Mouse (Mus musculus) embryonic facial prominence, embryonic 11.5 days (tissue): ENCODE results near the gene Flot1. TPM values are rescaled to one million over a fixed set of nuclear protein-coding genes. Genes with fewer than 3 reads are reported as not detected.

ENCODE experiments used
- ATAC-seq: fragments of 200-750 bp; cut with Nextera tagmentation; replicated peaks from 2 replicates; pipeline ENCODE4 v1.8.0; 2017; ENCODE audit warnings: low read depth; ENCODE audit not compliant: insufficient number of reproducible peaks, low FRiP score, low TSS enrichment
- DNase-seq: peaks from one replicate; pipeline ENCODE4 v3.0.0-alpha.2; 2015; ENCODE audit warnings: low spot score
- H3K27ac ChIP-seq: fragments of 300-500 bp; sonication (generic); replicated peaks from 2 replicates; pipeline ENCODE4 v1.5.1; 2014; ENCODE audit warnings: mild to moderate bottlenecking, low read depth, low read length, control low read depth
- H3K27me3 ChIP-seq: fragments of 300-500 bp; sonication (generic); 2 replicates; pipeline ENCODE4 v1.6.1; 2014; ENCODE audit warnings: mild to moderate bottlenecking, low read length, moderate library complexity, mixed read lengths; ENCODE audit not compliant: control insufficient read depth, insufficient read depth
- H3K36me3 ChIP-seq: fragments of 300-500 bp; sonication (generic); replicated peaks from 2 replicates; pipeline ENCODE4 v1.6.1; 2014; ENCODE audit warnings: low read depth, mild to moderate bottlenecking, low read length, moderate library complexity, mixed read lengths; ENCODE audit not compliant: control insufficient read depth, insufficient read depth
- H3K4me1 ChIP-seq: fragments of 300-500 bp; sonication (generic); 2 replicates; pipeline ENCODE4 v1.6.1; 2014; ENCODE audit warnings: low read length, mixed read lengths; ENCODE audit not compliant: control insufficient read depth, insufficient read depth
- H3K4me2 ChIP-seq: fragments of 300-500 bp; sonication (generic); 2 replicates; pipeline ENCODE4 v1.6.1; 2014; ENCODE audit warnings: low read depth, mild to moderate bottlenecking, control low read depth, low read length, moderate library complexity
- H3K4me3 ChIP-seq: fragments of 300-500 bp; sonication (generic); 2 replicates; pipeline ENCODE4 v1.5.1; 2014; ENCODE audit warnings: low read depth, low read length, control low read depth
- H3K9ac ChIP-seq: fragments of 300-500 bp; sonication (generic); replicated peaks from 2 replicates; pipeline ENCODE4 v1.6.1; 2014; ENCODE audit warnings: mild to moderate bottlenecking, control low read depth, low read length
- H3K9me3 ChIP-seq: fragments of 300-500 bp; sonication (generic); replicated peaks from 2 replicates; pipeline ENCODE4 v1.6.1; 2016; ENCODE audit warnings: mild to moderate bottlenecking, low read length, inconsistent platforms, mixed read lengths; ENCODE audit not compliant: control insufficient read depth
- WGBS: fragments of 180-500 bp; shearing (Covaris S2); extraction: QIAGEN DNeasy Blood & Tissue Kit; methylation state at CpG from one replicate; pipeline ENCODE4 v1.1.7; 2014; 5-methylcytosine and 5-hydroxymethylcytosine counted together
- polyA plus RNA-seq: library from polyadenylated mRNA; unstranded; fragments of >200 nt; fragmentation: Nextera tagmentation; extraction: Ambion mirVana; gene quantifications from 2 replicates; pipeline ENCODE4 v1.2.1, GENCODE M21; 2014

Flot1 gene
- polyA plus RNA-seq, 1 experiment from 2014 or later: 53.8 TPM

GRCm38 (mm10) chr17:35859371-35859770, 36.3 kb downstream of the Flot1 start:
- Histone ChIP-seq H3K9me3 (no peaks in the 10 kb centered on the region), H3K4me2 (no peak overlapping the region), H3K36me3 (peaks cover 2% of the 10 kb centered on the region), H3K27ac (no peak overlapping the region), H3K4me3 (no peak overlapping the region), H3K4me1 (no peaks in the 10 kb centered on the region; the same call in 1 of the 2 replicates), H3K27me3 (no peaks in the 10 kb centered on the region), H3K9ac (no peak overlapping the region)
- DNase-seq (no peak), ATAC-seq (no peak)
- 83% methylated on average over 1 of the region's 1 CpGs for WGBS

- H3K4me2 ChIP-seq: no peak overlapping the region
- WGBS: 68% methylated on average over 2 of the region's 2 CpGs
- peaks cover 2% of the 10 kb centered on the region for H3K36me3 ChIP-seq
- ATAC-seq (no peak), DNase-seq (no peak)
- no peaks in the 10 kb centered on the region for H3K27me3 ChIP-seq
- no peaks in the 10 kb centered on the region for H3K9me3 ChIP-seq
- no peak overlapping the region for H3K27ac ChIP-seq
- no peak overlapping the region for H3K9ac ChIP-seq
- H3K4me1 ChIP-seq: no peaks in the 10 kb centered on the region; the same call in 1 of the 2 replicates
- no peak overlapping the region for H3K4me3 ChIP-seq
Observed at GRCm38 (mm10) chr17:35859835-35860234, 36.8 kb downstream of the Flot1 start.

- Histone ChIP-seq H3K4me2 (peak overlapping the region; percentile 58), H3K4me3 (peak overlapping the region; percentile 65), H3K9me3 (no peaks in the 10 kb centered on the region), H3K27ac (0 out of 2 replicates have a peak overlapping the region, but pooled peaks have one; percentile 88), H3K9ac (peak overlapping the region; percentile 88), H3K27me3 (no peaks in the 10 kb centered on the region), H3K4me1 (no peaks in the 10 kb centered on the region; the same call in 1 of the 2 replicates), H3K36me3 (peaks cover 2% of the 10 kb centered on the region)
- no peak for ATAC-seq
- no peak for DNase-seq
- 7% methylated on average over 12 of the region's 12 CpGs for WGBS
Observed at GRCm38 (mm10) chr17:35860831-35861197, 37.8 kb downstream of the Flot1 start.

GRCm38 (mm10) chr17:35861198-35861857, 38.3 kb downstream of the Flot1 start, which contains the start of gene Nrm:
TSS of gene Nrm (plus strand) at chr17:35861318.
- Histone ChIP-seq H3K9me3 (no peaks in the 10 kb centered on the region), H3K27me3 (no peaks in the 10 kb centered on the region), H3K4me1 (no peaks in the 10 kb centered on the region; the same call in 1 of the 2 replicates), H3K36me3 (peaks cover 2% of the 10 kb centered on the region), H3K27ac (peak within 1 kb of the TSS; percentile 88), H3K9ac (peak within 1 kb of the TSS; percentile 88), H3K4me2 (peak within 1 kb of the TSS; percentile 58), H3K4me3 (peak within 1 kb of the TSS; percentile 65)
- ATAC-seq (peak; percentile 88), DNase-seq (peak; percentile 91)
- under 1% methylated on average over 47 of the region's 47 CpGs for WGBS

- ATAC-seq (no peak), DNase-seq (no peak)
- peaks cover 5% of the 10 kb centered on the region for H3K4me1 ChIP-seq
- H3K27ac ChIP-seq: peak overlapping the region; percentile 95
- peak overlapping the region; percentile 93 for H3K4me2 ChIP-seq
- peak overlapping the region; percentile 86 for H3K9ac ChIP-seq
- WGBS: 18% methylated on average over 10 of the region's 10 CpGs
- no peaks in the 10 kb centered on the region for H3K27me3 ChIP-seq
- H3K9me3 ChIP-seq: no peaks in the 10 kb centered on the region
- peak overlapping the region; percentile 73 for H3K4me3 ChIP-seq
- no peaks in the 10 kb centered on the region; the same call in 1 of the 2 replicates for H3K36me3 ChIP-seq
Observed at GRCm38 (mm10) chr17:35864832-35865353, 41.9 kb downstream of the Flot1 start.

- Histone ChIP-seq H3K9ac (peak within 1 kb of the TSS; percentile 86), H3K9me3 (no peaks in the 10 kb centered on the region), H3K27me3 (no peaks in the 10 kb centered on the region), H3K4me3 (peak within 1 kb of the TSS; percentile 73), H3K36me3 (peaks cover 2% of the 10 kb centered on the region), H3K27ac (peak within 1 kb of the TSS; percentile 95), H3K4me1 (peaks cover 8% of the 10 kb centered on the region; the same call in 1 of the 2 replicates), H3K4me2 (peak within 1 kb of the TSS; percentile 93)
- 0% methylated on average over 43 of the region's 48 CpGs for WGBS
- DNase-seq (peak; percentile 88), ATAC-seq (peak; percentile 54)
Observed at GRCm38 (mm10) chr17:35865481-35866280, 42.7 kb downstream of the Flot1 start, which contains the start of gene Ppp1r18. TSS of gene Ppp1r18 (plus strand) at chr17:35865593.

GRCm38 (mm10) chr17:35866281-35866831, 43.3 kb downstream of the Flot1 start:
- no peaks in the 10 kb centered on the region; the same call in 1 of the 2 replicates for H3K9me3 ChIP-seq
- peak overlapping the region; percentile 95 for H3K27ac ChIP-seq
- peak overlapping the region; percentile 86 for H3K9ac ChIP-seq
- H3K4me1 ChIP-seq: peaks cover 8% of the 10 kb centered on the region; the same call in 1 of the 2 replicates
- WGBS: under 1% methylated on average over 38 of the region's 38 CpGs
- no peaks in the 10 kb centered on the region for H3K27me3 ChIP-seq
- peak overlapping the region; percentile 93 for H3K4me2 ChIP-seq
- H3K4me3 ChIP-seq: peak overlapping the region; percentile 73
- H3K36me3 ChIP-seq: peaks cover 7% of the 10 kb centered on the region
- peak; percentile 76 for DNase-seq
- peak; percentile 37 for ATAC-seq
